Mouse (Mus musculus): ENCODE measurements around the gene Kcnq1. TPM values are rescaled to one million over a fixed set of nuclear protein-coding genes. Genes with fewer than 3 reads are reported as not detected.

Kcnq1 gene
- total and polyA plus RNA-seq, 3 experiments = 0.63 to 0.96 TPM; not detected in 1

GRCm38 (mm10) chr7:143273747-143274146 is 167.6 kb downstream of the Kcnq1 start:
- Histone ChIP-seq H3K79me2 (ENCODE audit: control insufficient read depth, insufficient read depth, low read length, poor library complexity) (peaks cover 68% of the 10 kb centered on the region), H3K27ac (ENCODE audit: control insufficient read depth, low read depth, low read length) (no peak overlapping the region), H3K9ac (ENCODE audit: control insufficient read depth, low read depth, low read length, poor library complexity, severe bottlenecking) (no peak overlapping the region), H3K4me3 (ENCODE audit: control insufficient read depth in 1 of 2, insufficient read depth in 1 of 2, low read depth in 2 of 2, low read length in 2 of 2) (no peak overlapping the region), H3K9me3 (replicated peaks; ENCODE audit: insufficient read depth, low read length) (no peaks in the 10 kb centered on the region), H3K4me1 (ENCODE audit: control insufficient read depth in 1 of 2, insufficient read depth in 2 of 2, low read length in 2 of 2) (no peaks in the 10 kb centered on the region), H3K36me3 (ENCODE audit: control insufficient read depth in 1 of 2, insufficient read depth in 2 of 2, low read length in 2 of 2) (peaks cover 0 to 10% of the 10 kb centered on the region in 2 experiments; a peak in 3 of 4 replicates), H3K27me3 (ENCODE audit: control insufficient read depth in 1 of 2, insufficient read depth in 2 of 2, low read length in 2 of 2) (no peaks in the 10 kb centered on the region)
- no peak for DNase-seq (ENCODE audit: low read depth, low spot score)
- TF ChIP-seq MYC (IDR thresholded peaks at IDR 0.05; ENCODE audit: low read depth, low read length) = no peak
- TF ChIP-seq POLR2A (IDR thresholded peaks at IDR 0.05; ENCODE audit: control insufficient read depth in 1 of 2, insufficient read depth in 1 of 2, low read depth in 1 of 2, low read length in 2 of 2, poor library complexity in 1 of 2) = no peak
- no peak for TF ChIP-seq TBP (IDR thresholded peaks at IDR 0.05; ENCODE audit: low read depth, low read length)
- no peak for TF ChIP-seq MEF2A (IDR thresholded peaks at IDR 0.05; ENCODE audit: extremely low read depth, insufficient replicate concordance, low read depth, low read length, poor library complexity, severe bottlenecking)
- TF ChIP-seq RCOR1 (IDR thresholded peaks at IDR 0.05; ENCODE audit: low read depth, low read length) = no peak
- TF ChIP-seq ELF1 (IDR thresholded peaks at IDR 0.05; ENCODE audit: low read depth, low read length) = no peak
- no peak for TF ChIP-seq CHD1 (IDR thresholded peaks at IDR 0.05; ENCODE audit: low read depth, low read length)
- no peak for TF ChIP-seq RAD21 (IDR thresholded peaks at IDR 0.05; ENCODE audit: low read depth, low read length)
- TF ChIP-seq ZMIZ1 (IDR thresholded peaks at IDR 0.05; ENCODE audit: low read depth, low read length) = no peak
- no peak for TF ChIP-seq TCF12 (IDR thresholded peaks at IDR 0.05; ENCODE audit: low read depth, low read length)
- TF ChIP-seq NELFE (IDR thresholded peaks at IDR 0.05; ENCODE audit: low read depth, low read length) = no peak
- TF ChIP-seq ZKSCAN1 (IDR thresholded peaks at IDR 0.05; ENCODE audit: low read depth, low read length) = no peak
- TF ChIP-seq UBTF (IDR thresholded peaks at IDR 0.05; ENCODE audit: borderline replicate concordance, insufficient read depth, low read depth, low read length) = no peak
- no peak for TF ChIP-seq SIN3A (IDR thresholded peaks at IDR 0.05; ENCODE audit: low read length)
- no peak for TF ChIP-seq ZNF384 (IDR thresholded peaks at IDR 0.05; ENCODE audit: low read depth, low read length)
- TF ChIP-seq MYB (IDR thresholded peaks at IDR 0.05; ENCODE audit: low read depth, low read length) = no peak
- TF ChIP-seq POLR2AphosphoS5 (IDR thresholded peaks at IDR 0.05; ENCODE audit: borderline replicate concordance, low read depth, low read length) = no peak

DNA sequence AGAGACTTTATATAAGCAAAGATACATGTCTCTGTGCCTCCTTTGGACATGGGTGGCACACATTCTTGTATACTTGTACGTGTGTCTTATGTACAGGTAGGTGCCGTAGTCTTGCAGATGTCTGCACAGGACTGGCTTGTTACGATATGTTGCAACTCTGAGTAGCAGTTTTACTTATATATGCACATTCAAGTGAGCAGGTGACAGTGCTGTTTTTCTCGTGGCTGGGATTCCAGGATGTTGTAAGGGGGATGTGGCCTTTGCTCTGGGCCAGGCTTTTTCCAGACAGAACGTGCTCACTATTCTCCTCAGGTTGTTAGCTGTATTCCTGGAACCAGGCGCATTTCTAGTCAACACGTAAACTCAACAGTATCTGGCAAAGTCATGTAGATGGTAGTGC is 168.9 kb downstream of the Kcnq1 start:
- DNase-seq (ENCODE audit: low read depth, low spot score) = no peak
- peaks cover 66% of the 10 kb centered on the region for H3K79me2 ChIP-seq (ENCODE audit: control insufficient read depth, insufficient read depth, low read length, poor library complexity)
- H3K27ac ChIP-seq (ENCODE audit: control insufficient read depth, low read depth, low read length) = no peak overlapping the region
- H3K4me3 ChIP-seq (ENCODE audit: control insufficient read depth in 1 of 2, insufficient read depth in 1 of 2, low read depth in 2 of 2, low read length in 2 of 2) = no peak overlapping the region
- H3K9ac ChIP-seq (ENCODE audit: control insufficient read depth, low read depth, low read length, poor library complexity, severe bottlenecking) = no peak overlapping the region
- no peaks in the 10 kb centered on the region for H3K9me3 ChIP-seq (replicated peaks; ENCODE audit: insufficient read depth, low read length)
- no peaks in the 10 kb centered on the region for H3K4me1 ChIP-seq (ENCODE audit: control insufficient read depth in 1 of 2, insufficient read depth in 2 of 2, low read length in 2 of 2)
- H3K36me3 ChIP-seq (ENCODE audit: control insufficient read depth in 1 of 2, insufficient read depth in 2 of 2, low read length in 2 of 2) = peaks cover 0 to 10% of the 10 kb centered on the region in 2 experiments; a peak in 3 of 4 replicates
- no peaks in the 10 kb centered on the region for H3K27me3 ChIP-seq (ENCODE audit: control insufficient read depth in 1 of 2, insufficient read depth in 2 of 2, low read length in 2 of 2)
- TF ChIP-seq MAZ (IDR thresholded peaks at IDR 0.05; ENCODE audit: low read depth, low read length) (no peak), MEF2A (IDR thresholded peaks at IDR 0.05; ENCODE audit: extremely low read depth, insufficient replicate concordance, low read depth, low read length, poor library complexity, severe bottlenecking) (no peak), ZNF384 (IDR thresholded peaks at IDR 0.05; ENCODE audit: low read depth, low read length) (no peak), RCOR1 (IDR thresholded peaks at IDR 0.05; ENCODE audit: low read depth, low read length) (no peak), GATA1 (IDR thresholded peaks at IDR 0.05; ENCODE audit: low read depth, low read length) (no peak), MAFK (IDR thresholded peaks at IDR 0.05; ENCODE audit: borderline replicate concordance, low read depth, low read length) (no peak), TAL1 (IDR thresholded peaks at IDR 0.05; ENCODE audit: low read length) (no peak), NRF1 (IDR thresholded peaks at IDR 0.05; ENCODE audit: insufficient read depth, low read depth, low read length, poor library complexity, severe bottlenecking) (no peak)

Data from MEL (cell line).